Mouse (Mus musculus) Muller cell, postnatal 12 days (primary cell): ENCODE data around the gene Dmbx1.

Source experiments
- DNase-seq: peaks from one replicate; pipeline ENCODE4 v3.0.0-alpha.2; 2015; ENCODE audit errors: inconsistent ontology term

The Dmbx1 gene

GRCm38 (mm10) chr4:115939295-115940102 is at the start of gene Dmbx1:
Gene Dmbx1 (minus strand): TSS chr4:115939926.
- peak; percentile 58 for DNase-seq

- DNase-seq, result no peak
These were observed 49.7 kb upstream of the Dmbx1 start for GRCm38 (mm10) chr4:115989382-115989781.

DNA sequence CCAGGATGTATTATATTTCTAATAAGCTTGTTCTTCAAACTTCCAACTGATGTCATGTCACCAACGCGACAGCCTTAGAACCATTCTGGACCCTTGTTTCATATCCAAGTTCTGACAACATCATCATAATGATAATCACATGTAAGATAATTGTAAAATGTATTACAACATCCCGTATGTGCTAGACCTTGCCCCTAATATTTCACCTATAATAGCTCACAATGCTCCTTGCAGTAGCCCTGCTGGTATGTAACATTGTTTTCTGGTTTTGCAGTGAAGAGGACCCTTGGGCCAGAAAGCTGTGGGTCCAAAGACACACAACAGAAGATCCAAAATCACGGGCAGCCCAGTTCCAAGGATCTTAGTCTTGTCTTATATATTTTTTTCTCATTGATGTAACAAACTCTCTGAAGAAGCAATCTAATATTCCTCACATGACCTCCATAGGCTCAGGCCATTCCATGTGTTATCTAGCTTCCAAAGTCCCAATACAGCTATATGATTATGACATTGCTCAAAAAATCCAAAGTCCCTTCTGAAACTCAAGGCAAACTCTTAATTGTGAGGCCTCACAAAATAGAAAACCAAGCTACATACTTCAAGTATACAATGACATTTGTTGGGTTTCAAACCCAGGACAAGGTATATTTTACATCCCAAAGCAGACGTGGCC is 48.3 kb upstream of the Dmbx1 start:
- DNase-seq, result no peak

DNA sequence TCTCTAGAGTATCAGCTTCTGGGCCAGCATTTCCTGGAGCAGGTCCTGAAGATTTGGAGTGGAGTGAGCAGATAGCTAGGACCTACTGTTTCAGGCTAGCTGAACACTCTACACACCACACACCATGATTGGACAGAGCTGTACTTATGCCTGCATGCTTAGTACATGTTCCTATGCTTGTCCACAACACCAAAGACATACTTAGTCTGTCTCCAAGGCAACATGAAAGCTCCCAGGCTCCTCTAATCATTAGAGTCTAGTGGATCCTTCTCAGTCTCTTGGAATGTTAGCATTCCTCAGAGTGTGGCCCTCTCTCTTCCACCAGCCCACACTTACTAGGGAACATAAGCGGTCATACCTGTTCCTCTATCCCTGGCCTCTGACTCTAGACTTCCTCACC is 47.7 kb upstream of the Dmbx1 start:
- DNase-seq, result no peak

DNA sequence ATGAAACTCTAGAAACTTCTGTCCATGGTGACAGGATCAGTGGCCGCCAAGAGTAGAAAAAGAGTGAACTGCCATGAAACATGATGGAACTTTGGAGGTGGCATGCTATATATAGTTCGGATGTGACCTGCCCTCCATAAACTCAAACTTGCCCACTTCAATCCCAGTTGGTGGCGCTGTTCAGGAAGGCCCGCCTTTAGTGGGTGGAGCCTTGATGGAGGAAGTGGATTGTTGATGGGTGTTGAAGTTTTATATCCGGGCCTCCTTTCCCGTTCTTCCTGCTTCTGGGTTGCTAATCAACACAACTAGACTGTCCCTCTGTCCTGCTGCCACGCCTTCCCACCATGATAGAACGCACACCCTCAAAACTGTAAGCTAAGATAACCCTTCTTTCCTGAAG is 45.2 kb upstream of the Dmbx1 start:
- DNase-seq, result no peak

GRCm38 (mm10) chr4:115984111-115984510 is 44.4 kb upstream of the Dmbx1 start:
- DNase-seq, result peak; percentile 75

- peak; percentile 53 for DNase-seq
These were observed 41.0 kb upstream of the Dmbx1 start for GRCm38 (mm10) chr4:115980676-115981075.

GRCm38 (mm10) chr4:115979437-115979836 is 39.7 kb upstream of the Dmbx1 start:
- DNase-seq, result peak; percentile 26

GRCm38 (mm10) chr4:115978911-115979310 is 39.2 kb upstream of the Dmbx1 start:
- no peak for DNase-seq

DNA sequence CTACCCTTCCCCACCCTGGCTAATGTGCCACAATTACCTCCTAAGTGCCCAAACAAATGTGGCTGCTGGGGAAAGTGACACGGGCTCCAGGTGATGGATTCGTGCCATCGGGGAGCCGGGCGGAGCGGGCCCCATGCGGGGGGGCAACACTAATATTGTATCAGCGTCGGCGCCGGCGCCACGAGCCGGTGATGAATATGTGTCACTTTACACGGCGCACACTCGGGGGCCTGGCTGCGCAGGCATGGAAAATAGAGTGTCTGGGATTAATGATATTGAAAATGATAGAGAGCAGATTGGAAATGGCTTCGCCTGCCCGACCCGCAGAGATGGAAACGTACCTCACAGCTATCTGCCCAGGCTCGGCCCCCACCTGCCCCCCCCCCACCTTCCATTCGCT is 32.8 kb upstream of the Dmbx1 start:
- DNase-seq, result no peak

- no peak for DNase-seq
These were observed 24.7 kb upstream of the Dmbx1 start for GRCm38 (mm10) chr4:115964446-115964845.

DNA sequence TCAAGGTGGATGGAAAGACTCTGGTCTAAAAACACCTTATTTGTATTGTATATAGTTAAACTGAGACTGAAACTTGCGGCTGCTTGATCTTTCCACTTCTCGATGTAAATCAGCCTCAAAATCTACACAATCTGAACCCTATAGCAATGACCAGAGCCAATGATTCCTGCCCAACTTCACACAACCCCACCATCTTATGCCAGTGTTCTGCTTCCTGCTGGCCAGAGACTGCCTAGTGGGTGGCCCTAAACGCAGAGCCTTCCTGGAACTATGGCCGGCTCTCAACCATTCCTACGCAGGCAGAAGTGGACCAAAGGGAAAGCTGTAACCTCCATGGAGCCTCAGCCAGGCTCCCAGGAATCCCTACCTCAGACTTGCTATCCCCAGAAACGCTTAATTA is 24.0 kb upstream of the Dmbx1 start:
- no peak for DNase-seq

DNA sequence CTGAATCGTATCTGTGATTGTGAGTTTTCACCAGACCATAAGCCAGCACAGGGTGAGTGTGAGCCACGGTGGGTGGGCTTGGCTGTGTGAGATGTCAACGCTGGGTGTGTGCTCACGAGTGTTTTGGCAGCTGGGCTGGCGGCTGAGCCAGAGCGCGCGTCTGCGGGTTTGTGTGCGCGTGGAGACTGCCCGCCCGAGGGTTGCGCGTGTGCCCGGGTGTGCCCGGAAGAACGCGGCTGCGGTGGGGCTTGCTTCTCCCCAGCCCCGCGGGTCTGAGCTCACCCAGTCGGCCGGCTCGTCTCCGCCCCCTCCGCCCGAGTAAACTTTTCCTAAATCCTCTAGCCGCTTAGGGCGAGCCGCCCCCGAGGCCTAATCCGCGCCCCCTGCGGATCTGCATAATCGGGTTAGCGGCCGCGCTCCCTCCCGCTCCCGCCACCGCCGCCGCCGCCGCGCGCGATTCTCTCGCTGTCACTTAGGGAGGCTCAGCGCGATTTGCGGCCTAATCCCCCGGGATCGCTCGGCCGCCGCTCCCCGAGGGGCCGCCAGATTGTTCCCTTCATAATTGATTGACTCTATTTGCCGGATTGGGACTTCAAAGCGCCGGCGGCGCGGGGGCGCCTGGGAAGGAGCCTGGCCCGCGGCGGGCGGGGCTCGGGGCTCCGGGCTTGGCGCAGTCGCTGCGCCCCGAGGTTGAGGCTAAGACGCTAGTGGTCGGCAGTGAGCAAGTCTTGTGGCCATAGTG is 23.1 kb upstream of the Dmbx1 start:
- DNase-seq, result peak; percentile 64

DNA sequence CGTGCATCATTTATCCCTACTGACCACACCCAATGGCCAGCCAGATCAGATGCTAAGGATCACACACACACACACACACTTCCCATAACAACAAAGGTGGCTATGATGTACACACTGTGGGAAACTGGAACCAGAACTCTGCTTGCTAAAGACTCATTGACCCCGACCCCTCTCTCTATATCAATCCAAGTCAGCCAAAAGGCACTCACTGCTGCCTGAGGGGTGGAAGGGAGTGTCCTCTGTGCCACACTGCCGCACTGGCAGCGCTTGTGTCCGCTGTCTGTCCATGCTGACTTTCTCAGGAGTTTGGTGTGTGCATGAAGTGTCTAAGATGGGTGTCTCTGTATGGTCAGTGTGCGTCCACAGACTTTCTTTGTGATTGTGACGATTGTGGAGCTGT is 22.3 kb upstream of the Dmbx1 start:
- DNase-seq, result no peak

DNA sequence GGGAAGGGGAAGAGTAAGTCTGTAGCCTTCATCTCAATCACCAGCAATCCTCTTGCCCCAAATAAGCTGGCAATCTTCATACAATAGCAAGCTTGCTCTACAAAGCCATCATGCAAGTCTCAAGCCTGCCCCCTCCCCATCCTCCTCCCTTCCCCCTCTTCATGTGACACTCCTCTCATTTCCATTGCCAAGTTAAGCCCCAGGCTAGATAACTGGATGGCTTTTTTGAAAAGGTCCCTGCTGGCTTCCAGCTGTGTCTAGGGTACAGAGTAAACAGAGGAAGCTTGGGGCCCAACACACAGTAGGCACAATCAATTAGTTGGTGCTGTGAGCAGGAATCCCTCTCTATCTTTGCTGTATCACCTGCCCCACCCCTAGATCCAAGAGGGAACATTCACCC is 19.8 kb upstream of the Dmbx1 start:
- DNase-seq, result no peak

GRCm38 (mm10) chr4:115955494-115955775 is 15.7 kb upstream of the Dmbx1 start:
- no peak for DNase-seq

GRCm38 (mm10) chr4:115954656-115955493 is 15.1 kb upstream of the Dmbx1 start:
- no peak for DNase-seq

GRCm38 (mm10) chr4:115953559-115953958 is 13.8 kb upstream of the Dmbx1 start:
- DNase-seq, result no peak

GRCm38 (mm10) chr4:115952758-115953157 is 13.0 kb upstream of the Dmbx1 start:
- no peak for DNase-seq

DNA sequence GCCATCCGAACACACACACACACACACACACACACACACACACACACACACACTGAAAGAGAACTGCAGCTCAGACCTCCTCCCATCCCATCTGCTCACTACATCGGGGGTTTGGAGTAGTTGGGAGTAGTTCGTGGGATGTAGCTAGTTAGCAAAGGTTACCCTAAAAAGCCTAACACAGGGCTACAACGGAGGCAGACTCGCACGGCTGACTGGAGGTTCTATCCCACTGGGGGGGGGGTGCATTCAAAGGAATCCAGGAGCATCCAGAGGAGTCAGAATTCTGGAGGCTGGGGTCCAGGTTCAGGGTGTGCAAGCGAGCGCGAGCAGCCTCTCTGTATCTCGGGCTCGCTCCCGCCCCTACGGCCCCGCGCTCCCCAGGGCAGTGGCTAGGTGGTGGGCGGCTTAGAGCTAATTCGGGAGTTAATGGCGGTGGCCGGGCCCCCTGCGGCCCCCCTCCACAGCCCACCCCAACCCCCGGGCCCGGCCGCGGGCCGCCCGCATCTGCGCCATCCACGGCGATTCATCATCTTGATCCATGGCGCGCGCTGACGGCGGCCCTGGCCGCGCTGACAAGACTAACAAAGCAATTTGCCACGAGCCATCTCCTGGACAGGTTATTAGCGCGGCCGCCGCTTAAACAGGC is 4.1 kb upstream of the Dmbx1 start:
- no peak for DNase-seq

- DNase-seq, result no peak
These were observed 1.6 kb upstream of the Dmbx1 start for GRCm38 (mm10) chr4:115941242-115941820.
